Mouse (Mus musculus): Measurements from ENCODE around the gene Limk2.

GRCm38 (mm10) chr11:3387482-3388196, 21.4 kb downstream of the Limk2 start:
- no peak for TF ChIP-seq CTCF (IDR thresholded peaks at IDR 0.05; ENCODE audit: low read depth, low read length)
- TF ChIP-seq POLR2A (IDR thresholded peaks at IDR 0.05; ENCODE audit: borderline replicate concordance, low read depth, low read length): no peak
